Mouse (Mus musculus): Measurements from ENCODE around the gene Fabp7.

Fabp7 gene

GRCm38 (mm10) chr10:57812161-57812856 lies 27.6 kb downstream of the Fabp7 start:
- no peak for DNase-seq

GRCm38 (mm10) chr10:57814295-57814694 lies 29.6 kb downstream of the Fabp7 start:
- no peak for DNase-seq

- DNase-seq, result no peak
These were observed 31.2 kb downstream of the Fabp7 start for GRCm38 (mm10) chr10:57815869-57816268.

- no peak for DNase-seq
These were observed 34.5 kb downstream of the Fabp7 start for GRCm38 (mm10) chr10:57819209-57819608.

GRCm38 (mm10) chr10:57822473-57822872 lies 37.8 kb downstream of the Fabp7 start:
- DNase-seq, result no peak

- DNase-seq, result no peak
These were observed 44.0 kb downstream of the Fabp7 start for GRCm38 (mm10) chr10:57828649-57829048.

GRCm38 (mm10) chr10:57829621-57830020 lies 44.9 kb downstream of the Fabp7 start:
- DNase-seq, result no peak

GRCm38 (mm10) chr10:57835094-57835493 lies 50.4 kb downstream of the Fabp7 start:
- DNase-seq, result no peak

GRCm38 (mm10) chr10:57835982-57836381 lies 51.3 kb downstream of the Fabp7 start:
- DNase-seq, result no peak

Measured in kidney, adult 18-20 months (tissue).